Mouse (Mus musculus): ENCODE results near the gene Kif28. TPM values are rescaled to one million over a fixed set of nuclear protein-coding genes. Genes with fewer than 3 reads are reported as not detected.

Kif28 gene
- polyA plus RNA-seq, 1 experiment from 2014 or later: not detected

Other genes starting within 250 kb of the Kif28 start
- 27.0 and 30.6 TPM in 2 replicates for gene Smyd3, start 227.2 kb downstream of the Kif28 start, polyA plus RNA-seq (2015; fragmentation: Nextera tagmentation; extraction: Ambion mirVana)
- 25.2 and 25.7 TPM in 2 replicates for gene Tfb2m, start 199.0 kb downstream of the Kif28 start, polyA plus RNA-seq (2015; fragmentation: Nextera tagmentation; extraction: Ambion mirVana)
- gene Cnst, start 198.9 kb downstream of the Kif28 start, polyA plus RNA-seq (2015; fragmentation: Nextera tagmentation; extraction: Ambion mirVana): 27.5 and 29.8 TPM in 2 replicates
- gene Sccpdh, start 77.1 kb downstream of the Kif28 start, polyA plus RNA-seq (2015; fragmentation: Nextera tagmentation; extraction: Ambion mirVana): 172 and 179 TPM in 2 replicates
- not detected in 2 replicates for gene Gm10518, start 58.1 kb upstream of the Kif28 start, polyA plus RNA-seq (2015; fragmentation: Nextera tagmentation; extraction: Ambion mirVana)
- gene Ahctf1, start 58.4 kb upstream of the Kif28 start, polyA plus RNA-seq (2015; fragmentation: Nextera tagmentation; extraction: Ambion mirVana): 15.3 and 16.0 TPM in 2 replicates
- gene Cdc42bpa, start 215.2 kb upstream of the Kif28 start, polyA plus RNA-seq (2015; fragmentation: Nextera tagmentation; extraction: Ambion mirVana): 30.0 and 30.3 TPM in 2 replicates